Mouse (Mus musculus) liver, postnatal 0 days (tissue): ENCODE results near the gene Ak5. TPM values are rescaled to one million over a fixed set of nuclear protein-coding genes. Genes with fewer than 3 reads are reported as not detected.

Experiments used
- ATAC-seq: fragments of 200-750 bp; cut with Nextera tagmentation; 2 replicates; pipeline ENCODE4 v1.8.0; 2017; ENCODE audit warnings: mild to moderate bottlenecking, moderate library complexity
- DNase-seq: peaks from one replicate; pipeline ENCODE4 v3.0.0-alpha.2; 2016
- H3K27ac ChIP-seq: fragments of 300-500 bp; sonication (generic); 2 replicates; pipeline ENCODE4 v1.5.1; 2014; ENCODE audit warnings: antibody characterized with exemption, moderate library complexity, mild to moderate bottlenecking, low read depth
- H3K27me3 ChIP-seq: fragments of 300-500 bp; sonication (generic); 2 replicates; pipeline ENCODE4 v1.6.1; 2014; ENCODE audit warnings: low read length, control low read depth, mixed read lengths; ENCODE audit not compliant: insufficient read depth
- H3K36me3 ChIP-seq: fragments of 300-500 bp; sonication (generic); replicated peaks from 2 replicates; pipeline ENCODE4 v1.6.1; 2014; ENCODE audit warnings: mild to moderate bottlenecking, control low read depth, low read length, moderate library complexity, mixed read lengths; ENCODE audit not compliant: insufficient read depth
- H3K4me1 ChIP-seq: fragments of 300-500 bp; sonication (generic); 2 replicates; pipeline ENCODE4 v1.6.1; 2014; ENCODE audit warnings: antibody characterized with exemption, mild to moderate bottlenecking, control low read depth; ENCODE audit not compliant: insufficient read depth
- H3K4me2 ChIP-seq: fragments of 300-500 bp; sonication (generic); 2 replicates; pipeline ENCODE4 v1.6.1; 2014; ENCODE audit warnings: low read depth, mild to moderate bottlenecking, low read length, moderate library complexity, mixed read lengths
- H3K4me3 ChIP-seq: fragments of 300-500 bp; sonication (generic); 2 replicates; pipeline ENCODE4 v1.5.1; 2014; ENCODE audit warnings: low read depth, low read length
- H3K9ac ChIP-seq: fragments of 300-500 bp; sonication (generic); replicated peaks from 2 replicates; pipeline ENCODE4 v1.6.1; 2014; ENCODE audit warnings: mild to moderate bottlenecking, moderate library complexity
- H3K9me3 ChIP-seq: fragments of 300-500 bp; sonication (generic); 2 replicates; pipeline ENCODE4 v1.6.1; 2016; ENCODE audit warnings: mild to moderate bottlenecking, control low read depth, low read length, mixed read lengths
- CTCF ChIP-seq: sonication (generic); IDR thresholded peaks from 2 replicates; pipeline ENCODE4 v1.5.1; 2016; ENCODE audit warnings: antibody characterized with exemption, low read depth
- EP300 ChIP-seq: IDR thresholded peaks from 2 replicates; pipeline ENCODE4 v1.6.1; 2016; ENCODE audit warnings: antibody characterized with exemption, low read depth, mild to moderate bottlenecking
- WGBS: fragments of 180-500 bp; shearing (Covaris S2); extraction: QIAGEN DNeasy Blood & Tissue Kit; methylation state at CpG from one replicate; pipeline ENCODE4 v1.1.7; 2014; ENCODE audit not compliant: insufficient replicate concordance; 5-methylcytosine and 5-hydroxymethylcytosine counted together
- polyA plus RNA-seq: library from polyadenylated mRNA; unstranded; fragments of >200 nt; fragmentation: Nextera tagmentation; extraction: Ambion mirVana; gene quantifications from 2 replicates; pipeline ENCODE4 v1.2.1, GENCODE M21; 2015

Gene Ak5
- polyA plus RNA-seq, 1 experiment from 2014 or later = 0.11 TPM

GRCm38 (mm10) chr3:152468032-152468431, 200.1 kb downstream of the Ak5 start:
- H3K9me3 ChIP-seq = no peaks in the 10 kb centered on the region
- no peak for DNase-seq
- H3K4me1 ChIP-seq = no peaks in the 10 kb centered on the region
- no peak for ATAC-seq
- no peak overlapping the region for H3K27ac ChIP-seq
- H3K9ac ChIP-seq = no peak overlapping the region
- no peak overlapping the region for H3K4me2 ChIP-seq
- WGBS = 75% methylated on average over 8 of the region's 8 CpGs
- no peaks in the 10 kb centered on the region for H3K27me3 ChIP-seq
- H3K36me3 ChIP-seq = 0 out of 2 replicates have a peak, but pooled peaks cover 2% of the 10 kb centered on the region
- TF ChIP-seq CTCF (no peak), EP300 (no peak)
- H3K4me3 ChIP-seq = no peak overlapping the region

DNA sequence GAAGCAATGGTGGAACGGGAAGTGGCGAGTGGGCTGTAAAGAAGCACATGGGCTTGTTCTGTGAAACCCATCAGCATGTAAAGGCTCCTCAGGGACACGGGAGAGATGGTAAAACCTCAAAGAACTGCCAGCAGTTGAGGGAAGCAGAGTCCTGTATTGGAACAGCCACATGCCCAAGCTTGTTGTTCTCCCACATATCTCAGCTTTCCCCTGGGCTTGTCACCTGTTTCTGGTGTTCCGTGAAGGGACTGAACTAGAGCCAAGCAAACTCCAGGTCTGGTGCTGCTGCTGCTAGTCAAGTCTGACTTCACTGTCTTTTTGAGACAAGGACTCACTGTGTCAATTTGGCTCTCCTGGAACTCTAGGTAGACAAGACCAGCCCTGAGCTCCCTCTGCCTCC, 200.8 kb downstream of the Ak5 start:
- no peaks in the 10 kb centered on the region for H3K4me1 ChIP-seq
- no peak overlapping the region for H3K4me2 ChIP-seq
- no peak overlapping the region for H3K9ac ChIP-seq
- ATAC-seq = no peak
- TF ChIP-seq EP300 (no peak), CTCF (no peak)
- no peaks in the 10 kb centered on the region for H3K9me3 ChIP-seq
- no peaks in the 10 kb centered on the region for H3K27me3 ChIP-seq
- H3K4me3 ChIP-seq = no peak overlapping the region
- H3K36me3 ChIP-seq = 0 out of 2 replicates have a peak, but pooled peaks cover 5% of the 10 kb centered on the region
- DNase-seq = no peak
- H3K27ac ChIP-seq = no peak overlapping the region
- WGBS = 73% methylated on average over 4 of the region's 4 CpGs

DNA sequence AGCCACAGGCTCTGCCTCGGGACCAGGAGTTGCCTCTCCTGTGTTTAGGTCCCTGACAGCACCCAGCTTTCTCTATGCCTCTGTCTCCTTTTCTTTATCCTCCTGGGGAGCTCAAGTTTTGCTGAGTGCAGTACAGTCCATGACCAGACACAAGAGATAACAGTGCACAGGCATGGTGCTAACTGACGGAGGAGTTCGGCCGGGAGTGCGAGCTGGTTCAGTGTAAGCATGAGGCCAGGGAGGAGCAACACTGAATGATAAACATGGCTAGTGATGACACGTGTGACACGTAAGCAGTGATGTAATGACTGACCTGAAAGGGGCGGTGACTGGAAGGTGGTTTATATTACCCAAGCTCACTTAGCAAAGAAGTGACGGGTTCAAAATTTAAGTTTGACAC, 201.3 kb downstream of the Ak5 start:
- Histone ChIP-seq H3K4me3 (no peak overlapping the region), H3K27ac (no peak overlapping the region), H3K9me3 (no peaks in the 10 kb centered on the region), H3K36me3 (0 out of 2 replicates have a peak, but pooled peaks cover 7% of the 10 kb centered on the region), H3K9ac (no peak overlapping the region), H3K4me1 (no peaks in the 10 kb centered on the region), H3K4me2 (no peak overlapping the region), H3K27me3 (no peaks in the 10 kb centered on the region)
- no peak for DNase-seq
- TF ChIP-seq CTCF (no peak), EP300 (no peak)
- peak; percentile 61 for ATAC-seq
- WGBS = 69% methylated on average over 9 of the region's 9 CpGs

GRCm38 (mm10) chr3:152465338-152465737, 202.8 kb downstream of the Ak5 start:
- DNase-seq (no peak), ATAC-seq (no peak)
- TF ChIP-seq EP300 = no peak
- TF ChIP-seq CTCF = no peak
- Histone ChIP-seq H3K9ac (no peak overlapping the region), H3K9me3 (no peaks in the 10 kb centered on the region), H3K36me3 (peaks cover 12% of the 10 kb centered on the region; the same call in 1 of the 2 replicates), H3K27me3 (no peaks in the 10 kb centered on the region), H3K4me3 (no peak overlapping the region), H3K27ac (no peak overlapping the region), H3K4me2 (no peak overlapping the region), H3K4me1 (no peaks in the 10 kb centered on the region)
- 89% methylated on average over 6 of the region's 6 CpGs for WGBS

GRCm38 (mm10) chr3:152464462-152464861, 203.7 kb downstream of the Ak5 start:
- H3K27ac ChIP-seq = no peak overlapping the region
- TF ChIP-seq CTCF (no peak), EP300 (no peak)
- H3K4me3 ChIP-seq = no peak overlapping the region
- no peak overlapping the region for H3K4me2 ChIP-seq
- 85% methylated on average over 3 of the region's 3 CpGs for WGBS
- H3K9me3 ChIP-seq = no peaks in the 10 kb centered on the region
- no peaks in the 10 kb centered on the region for H3K4me1 ChIP-seq
- DNase-seq (no peak), ATAC-seq (no peak)
- H3K9ac ChIP-seq = no peak overlapping the region
- H3K36me3 ChIP-seq = peaks cover 14% of the 10 kb centered on the region; the same call in 1 of the 2 replicates
- no peaks in the 10 kb centered on the region for H3K27me3 ChIP-seq

DNA sequence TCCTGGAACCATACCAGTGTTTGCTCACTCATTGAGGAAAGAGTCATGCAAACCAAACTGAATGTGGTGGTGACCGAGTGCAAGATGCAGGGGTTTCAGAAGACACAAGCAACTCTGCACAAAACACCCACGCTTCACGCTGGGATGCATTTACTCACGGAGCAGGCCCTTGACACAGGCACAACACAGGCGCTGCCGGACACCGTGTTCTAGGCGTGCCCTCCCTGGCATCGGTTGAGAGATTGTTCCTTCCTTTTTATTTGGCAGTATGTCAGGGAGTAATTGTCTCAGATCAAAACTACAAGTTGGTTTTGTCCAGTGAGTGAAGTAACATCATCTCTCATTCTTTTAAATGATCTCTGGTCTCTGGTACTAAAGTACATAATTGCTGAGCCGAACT, 205.3 kb downstream of the Ak5 start:
- H3K27me3 ChIP-seq = no peaks in the 10 kb centered on the region
- no peak for TF ChIP-seq CTCF
- no peak for TF ChIP-seq EP300
- H3K4me1 ChIP-seq = no peaks in the 10 kb centered on the region
- no peak for ATAC-seq
- peaks cover 17% of the 10 kb centered on the region; the same call in 1 of the 2 replicates for H3K36me3 ChIP-seq
- H3K9ac ChIP-seq = no peak overlapping the region
- no peak overlapping the region for H3K27ac ChIP-seq
- no peaks in the 10 kb centered on the region for H3K9me3 ChIP-seq
- H3K4me3 ChIP-seq = no peak overlapping the region
- no peak for DNase-seq
- WGBS = 88% methylated on average over 10 of the region's 10 CpGs
- H3K4me2 ChIP-seq = no peak overlapping the region
